Mouse (Mus musculus): Measurements from ENCODE around the gene Gm32742.

The Gm32742 gene

DNA sequence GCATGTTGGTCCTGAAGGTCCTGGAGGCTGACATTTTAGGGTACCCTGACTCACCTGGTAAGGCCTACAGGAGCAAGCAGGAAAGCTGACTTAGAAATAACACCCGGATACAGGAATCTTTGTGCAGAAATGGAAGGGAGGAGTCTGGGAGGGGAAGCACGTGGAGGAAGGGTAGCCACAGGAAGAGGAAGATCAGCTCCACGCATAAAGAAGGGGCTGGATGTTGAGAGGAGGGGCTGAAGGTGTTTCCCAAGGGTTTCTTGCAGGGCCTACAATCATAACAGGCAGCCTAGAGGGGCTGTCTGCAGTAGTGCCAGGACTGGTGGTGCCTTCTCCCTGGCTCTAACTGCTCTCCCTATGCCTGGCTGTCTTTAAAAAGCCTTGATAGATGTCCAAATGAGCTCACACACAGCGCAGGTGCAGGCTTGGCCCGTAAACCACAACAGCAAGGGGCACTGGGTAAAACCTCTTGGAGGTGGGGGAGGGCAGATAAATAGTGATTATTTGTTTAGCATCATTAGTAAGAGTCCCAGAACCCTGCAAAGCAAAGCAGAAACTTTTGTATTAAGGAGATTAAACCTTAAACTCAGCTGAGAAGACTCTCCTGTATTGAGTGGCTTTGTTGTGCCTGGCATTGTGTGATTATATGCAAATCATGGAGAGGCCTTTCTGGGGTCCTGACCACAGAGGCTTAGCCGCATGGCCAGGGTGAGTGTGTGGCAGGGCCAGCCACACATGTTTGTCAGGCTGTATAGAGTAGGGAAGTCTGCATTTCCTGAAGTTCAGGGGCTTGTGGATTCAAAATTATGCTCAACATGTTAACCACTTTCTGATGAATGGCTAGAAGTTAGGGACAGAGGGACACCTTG, at the start of gene Gm32742:
Gene Gm32742 (minus strand): TSS at position 206 of the 869 bp plus-strand sequence.
- DNase-seq (ENCODE audit: low spot score in 2 of 2): no peak

- DNase-seq (ENCODE audit: low spot score in 2 of 2): peak in 1 of 2 experiments; percentile 2
These were observed 48.5 kb upstream of the Gm32742 start for GRCm38 (mm10) chr9:51213729-51214237.

GRCm38 (mm10) chr9:51213023-51213728, 47.9 kb upstream of the Gm32742 start, which contains the start of gene Pou2af1:
Gene Pou2af1 (plus strand): TSS chr9:51213708.
- peak; percentile 9 to 85 for DNase-seq (ENCODE audit: low spot score in 2 of 2)

DNA sequence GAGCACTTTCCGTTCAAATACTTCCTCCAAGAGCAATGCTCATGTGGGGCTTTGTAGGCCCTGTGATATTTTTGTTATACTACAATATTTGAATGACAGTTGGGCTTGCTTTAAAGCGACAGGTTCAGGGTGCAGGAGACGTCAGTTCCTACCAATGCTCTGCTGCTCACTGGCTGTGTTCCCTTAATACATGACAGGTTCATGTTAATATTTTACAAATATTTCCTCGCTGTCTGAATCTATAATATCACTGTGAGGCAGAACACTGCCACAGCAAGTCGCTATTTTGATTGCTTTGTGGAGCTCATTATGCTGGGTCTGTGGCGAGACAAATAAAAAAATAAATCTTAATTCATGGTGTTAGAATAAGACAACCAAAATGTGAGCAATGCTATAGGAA, 45.9 kb upstream of the Gm32742 start:
- DNase-seq (ENCODE audit: low spot score in 2 of 2): no peak

DNA sequence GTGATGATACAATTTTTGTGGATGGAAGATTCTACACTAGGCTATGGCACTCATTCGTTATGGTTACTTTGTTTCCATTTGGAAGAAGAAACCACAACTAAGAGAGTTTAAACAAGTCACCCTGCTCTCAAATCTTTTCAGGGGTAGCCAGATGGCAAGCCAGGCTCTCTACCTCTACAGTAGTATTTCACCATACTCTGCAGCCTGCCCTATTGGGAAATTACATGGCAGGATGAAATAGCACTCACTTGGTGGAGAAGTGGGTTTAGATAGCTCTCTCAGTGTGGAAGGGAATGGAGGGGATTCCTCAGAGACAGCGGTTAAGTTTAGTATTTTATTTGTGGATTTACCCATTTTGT, 43.6 kb upstream of the Gm32742 start:
- DNase-seq (ENCODE audit: low spot score in 2 of 2): no peak

DNA sequence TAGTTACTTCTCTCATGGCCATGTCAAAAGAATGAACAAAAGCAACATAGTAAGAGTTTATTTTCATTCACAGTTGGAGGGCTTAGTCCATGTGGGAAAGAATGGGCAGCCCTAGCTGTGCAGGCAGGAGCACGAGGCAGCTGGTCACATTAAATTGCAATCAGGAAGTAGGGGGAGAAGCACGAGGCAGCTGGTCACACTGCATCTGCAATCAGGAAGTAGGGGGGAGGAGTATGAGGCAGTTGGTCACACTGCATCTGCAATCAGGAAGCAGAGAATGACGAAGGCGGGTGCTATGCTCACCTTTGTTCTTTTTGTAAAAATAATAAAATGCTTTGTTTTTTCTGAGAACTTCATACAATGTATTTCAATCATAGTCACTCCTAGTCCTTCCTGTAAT, 29.5 kb upstream of the Gm32742 start:
- peak in 1 of 2 experiments; percentile 19 for DNase-seq (ENCODE audit: low spot score in 2 of 2)

DNA sequence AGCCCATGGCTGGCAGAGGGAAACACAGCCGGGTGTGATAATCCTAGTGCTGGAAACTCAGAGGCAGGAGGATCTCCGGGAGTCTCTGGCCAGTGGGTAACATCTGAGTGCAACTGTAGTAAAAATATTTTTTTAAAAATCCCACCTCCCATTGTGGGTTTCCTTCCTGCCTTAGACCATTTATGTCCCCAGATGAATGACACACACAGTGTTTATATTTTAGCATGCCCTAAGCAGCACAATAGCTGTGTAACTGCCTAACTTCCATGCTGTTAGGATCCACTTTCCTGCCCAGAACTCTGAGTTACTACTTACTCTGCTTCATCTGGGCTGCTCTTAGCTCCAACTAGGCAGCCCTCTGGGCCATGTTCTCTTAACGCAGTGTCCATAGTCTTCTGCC, 25.3 kb upstream of the Gm32742 start:
- no peak for DNase-seq (ENCODE audit: low spot score in 2 of 2)

GRCm38 (mm10) chr9:51185871-51186270, 20.6 kb upstream of the Gm32742 start:
- no peak for DNase-seq (ENCODE audit: low spot score in 2 of 2)

DNA sequence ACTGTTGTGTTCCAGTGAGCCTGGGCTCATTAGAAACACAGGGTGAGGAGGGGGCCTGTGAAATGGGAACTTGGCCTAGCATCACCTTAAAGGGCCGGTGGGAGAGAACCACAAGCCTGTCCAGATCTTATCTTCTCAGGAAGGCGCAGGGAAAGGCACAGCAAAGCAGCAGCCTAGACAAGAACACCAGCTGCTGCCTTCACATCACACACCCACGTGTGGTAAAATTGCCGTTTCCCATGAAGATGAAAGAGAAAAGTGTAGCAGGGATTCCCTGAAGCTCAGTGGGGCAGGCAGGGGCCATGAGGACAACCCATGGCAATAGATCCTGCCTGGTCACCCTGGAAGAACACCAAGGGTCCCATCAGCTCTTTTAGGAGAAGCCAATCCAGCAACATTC, 20.1 kb upstream of the Gm32742 start:
- no peak for DNase-seq (ENCODE audit: low spot score in 2 of 2)

DNA sequence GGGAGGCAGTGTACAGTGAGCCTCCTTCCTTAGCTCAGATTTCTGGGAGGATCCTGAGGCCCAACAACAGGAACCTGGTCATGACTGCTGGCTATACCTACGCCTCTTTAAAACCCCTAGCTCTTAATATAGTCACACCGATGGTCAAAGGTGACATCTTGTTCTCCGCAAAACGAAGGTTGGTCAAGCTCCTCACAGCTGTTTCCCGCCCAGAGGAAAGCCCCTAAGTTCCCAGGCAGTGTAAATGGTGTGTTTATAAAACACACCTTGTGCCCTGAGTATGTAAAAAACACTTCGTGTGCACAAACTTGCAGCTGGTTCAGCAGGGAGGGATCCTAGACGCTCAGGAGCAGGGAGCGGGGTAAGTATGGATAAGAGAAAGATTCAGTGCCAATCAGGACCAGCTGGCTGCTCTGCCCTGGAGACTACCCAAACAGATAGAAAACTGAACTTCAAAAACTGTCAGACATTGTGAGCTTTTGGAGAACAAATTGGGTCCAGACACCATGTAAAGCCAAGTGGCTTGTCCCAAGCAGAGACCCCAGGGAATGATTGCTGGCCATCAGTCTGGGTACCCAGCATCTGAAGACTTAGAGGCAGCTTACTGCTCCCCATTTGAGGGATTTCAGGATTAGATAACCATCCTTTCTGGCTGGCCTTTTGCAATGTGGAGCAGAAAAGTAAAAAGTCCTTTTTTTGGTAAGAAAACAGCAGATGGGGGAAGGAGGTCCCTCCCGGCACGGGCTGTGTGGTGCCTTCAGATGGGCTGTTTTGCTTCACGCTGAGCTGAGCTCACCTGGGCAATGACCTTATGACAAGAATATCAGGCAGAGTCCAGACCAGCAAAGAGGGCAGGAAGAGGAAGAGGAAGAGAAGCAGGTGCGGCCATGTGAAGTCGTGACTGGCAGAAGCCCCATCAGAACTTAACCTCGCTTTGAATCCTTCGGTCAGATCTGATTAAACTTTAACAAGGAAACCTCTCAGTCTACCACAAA, 17.7 kb upstream of the Gm32742 start:
- DNase-seq (ENCODE audit: low spot score in 2 of 2): peak in 1 of 2 experiments; percentile 46

DNA sequence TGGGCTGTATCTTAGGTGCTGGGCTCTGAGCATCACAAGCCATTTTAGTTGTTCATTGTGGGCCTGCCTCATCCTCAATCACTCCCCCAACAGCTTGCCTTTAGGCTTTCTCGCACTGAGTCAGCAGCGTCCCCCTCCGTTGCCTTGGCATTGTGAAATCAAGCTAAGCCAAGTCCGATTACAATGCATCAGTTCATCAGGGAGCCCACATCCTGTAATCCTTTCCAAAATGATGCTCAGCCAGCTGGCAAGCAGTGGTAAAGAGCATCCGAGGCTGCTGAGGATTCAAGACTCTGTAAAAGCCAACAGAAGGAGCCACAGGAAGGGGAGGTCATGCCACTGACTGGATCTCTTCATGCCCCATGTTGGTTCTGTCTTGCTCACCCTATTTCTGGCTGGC, 15.3 kb upstream of the Gm32742 start:
- DNase-seq (ENCODE audit: low spot score in 2 of 2): no peak

DNA sequence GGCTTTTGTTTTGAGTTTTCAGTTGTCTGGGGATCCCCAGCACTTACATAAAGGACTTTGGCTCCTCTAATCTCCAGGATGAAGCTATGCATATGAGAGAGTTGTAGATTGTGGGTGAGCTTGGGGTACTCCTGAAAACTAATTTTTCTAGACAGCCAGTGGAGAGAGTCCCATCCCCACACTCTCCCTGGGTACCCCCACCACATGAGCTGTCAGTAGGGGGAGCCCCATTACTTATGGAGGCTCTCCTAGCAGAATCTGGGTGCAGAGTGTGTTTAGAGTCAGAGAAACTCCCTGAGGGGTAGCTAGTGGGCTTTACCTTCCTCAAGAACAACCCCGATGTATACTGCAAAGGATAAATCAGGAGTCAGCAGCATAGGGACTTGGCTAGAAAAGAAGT, 13.0 kb upstream of the Gm32742 start:
- DNase-seq (ENCODE audit: low spot score in 2 of 2): no peak

DNA sequence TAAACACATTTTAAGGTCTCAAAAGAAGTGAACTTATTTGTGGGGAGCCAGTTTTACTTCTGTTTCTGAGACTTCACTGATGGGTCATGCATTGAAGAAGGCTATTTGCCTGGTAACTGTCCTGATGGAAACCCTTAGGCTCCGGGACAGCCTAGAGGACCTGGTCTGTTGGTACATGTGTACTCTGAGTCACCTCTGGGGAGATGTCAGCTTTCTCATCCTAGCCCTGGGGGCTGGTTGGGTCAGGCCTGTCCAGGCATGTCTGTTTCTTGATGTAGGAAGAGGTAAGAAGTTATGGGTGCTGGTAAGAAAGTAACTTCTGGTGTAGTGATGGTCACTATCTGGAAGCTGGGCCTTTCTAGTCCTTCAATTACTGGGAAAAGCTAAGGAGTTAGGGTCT, 10.4 kb upstream of the Gm32742 start:
- DNase-seq (ENCODE audit: low spot score in 2 of 2): no peak

GRCm38 (mm10) chr9:51174890-51175464, 9.7 kb upstream of the Gm32742 start:
- DNase-seq (ENCODE audit: low spot score in 2 of 2): no peak

GRCm38 (mm10) chr9:51170298-51170697, 5.0 kb upstream of the Gm32742 start:
- DNase-seq (ENCODE audit: low spot score in 2 of 2): no peak

GRCm38 (mm10) chr9:51169133-51169532, 3.8 kb upstream of the Gm32742 start:
- DNase-seq (ENCODE audit: low spot score in 2 of 2): no peak

DNA sequence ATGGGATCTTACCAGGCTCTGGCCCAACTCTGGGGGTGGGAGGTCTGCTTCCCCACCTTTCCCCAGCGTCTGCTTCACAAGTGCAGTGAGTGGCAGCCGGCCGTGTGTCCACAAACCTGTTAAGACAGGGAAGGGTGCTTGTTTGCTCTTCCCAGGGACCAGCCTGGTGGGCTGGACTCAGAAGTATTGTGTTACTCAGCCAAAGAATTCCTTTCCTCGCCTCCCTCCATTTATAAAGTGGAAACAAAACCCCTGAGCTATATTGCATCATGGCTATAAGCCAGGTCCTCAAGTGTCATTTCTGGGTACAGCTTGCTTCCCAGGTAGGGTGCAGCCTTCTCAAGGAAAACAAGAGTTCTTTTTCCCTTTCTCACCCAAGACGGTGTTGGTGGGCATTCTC, 3.4 kb upstream of the Gm32742 start:
- DNase-seq (ENCODE audit: low spot score in 2 of 2): no peak

DNA sequence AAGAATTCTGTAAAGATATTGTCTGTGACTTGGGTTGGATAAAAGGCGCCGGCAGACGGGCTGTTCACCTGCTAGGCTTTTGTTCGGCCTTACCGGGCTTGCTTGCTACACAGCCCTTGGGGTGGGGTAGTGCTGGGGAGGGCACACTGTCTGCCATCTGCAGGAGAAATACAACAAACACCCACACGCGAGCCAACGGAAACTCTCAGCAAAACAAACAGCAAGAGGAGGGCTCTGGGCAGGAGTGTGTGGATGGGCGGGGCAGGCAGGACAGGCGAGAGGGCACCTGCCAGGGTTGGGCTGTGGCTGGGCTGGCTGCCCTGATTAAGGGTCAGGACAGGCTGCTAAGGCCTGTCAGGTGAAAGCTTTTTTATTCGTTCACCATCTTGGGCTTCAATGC, 2.6 kb upstream of the Gm32742 start:
- DNase-seq (ENCODE audit: low spot score in 2 of 2): no peak

DNA sequence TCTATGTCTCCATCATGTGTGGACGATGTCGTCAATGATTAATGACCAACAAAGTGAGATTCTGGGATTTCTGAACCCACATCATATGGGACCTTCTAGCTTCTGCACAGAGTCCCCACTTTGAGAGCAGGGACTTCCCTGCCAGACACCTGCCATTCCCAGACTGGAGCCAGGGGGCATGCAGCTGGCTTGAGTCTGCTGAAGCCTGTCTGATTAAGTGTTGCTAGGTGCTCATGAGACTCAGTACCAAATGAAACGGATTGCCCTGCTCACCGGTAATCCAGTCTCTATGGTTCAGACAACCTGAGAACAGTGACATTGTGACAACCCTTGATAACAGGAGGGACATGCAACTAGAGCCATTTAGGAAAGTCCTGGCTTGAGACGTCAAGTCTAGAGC, 1.3 kb downstream of the Gm32742 start:
- no peak for DNase-seq (ENCODE audit: low spot score in 2 of 2)

- DNase-seq (ENCODE audit: low spot score in 2 of 2): peak; percentile 44 to 81
These were observed 3.4 kb downstream of the Gm32742 start for GRCm38 (mm10) chr9:51161771-51162388.
